Mouse (Mus musculus) forelimb bud, embryonic 11.5 days (tissue): ENCODE measurements around the gene Gm49352.
"Not testable (repeated sequence)": the region's sequence is repeated elsewhere in the genome, so short reads cannot be mapped to it uniquely, and the experiment has no call there.

ENCODE experiments used
- DNase-seq: peaks from one replicate; pipeline ENCODE4 v3.0.0-alpha.2; 2012; ENCODE audit warnings: low read depth, low spot score

Gm49352 gene

DNA sequence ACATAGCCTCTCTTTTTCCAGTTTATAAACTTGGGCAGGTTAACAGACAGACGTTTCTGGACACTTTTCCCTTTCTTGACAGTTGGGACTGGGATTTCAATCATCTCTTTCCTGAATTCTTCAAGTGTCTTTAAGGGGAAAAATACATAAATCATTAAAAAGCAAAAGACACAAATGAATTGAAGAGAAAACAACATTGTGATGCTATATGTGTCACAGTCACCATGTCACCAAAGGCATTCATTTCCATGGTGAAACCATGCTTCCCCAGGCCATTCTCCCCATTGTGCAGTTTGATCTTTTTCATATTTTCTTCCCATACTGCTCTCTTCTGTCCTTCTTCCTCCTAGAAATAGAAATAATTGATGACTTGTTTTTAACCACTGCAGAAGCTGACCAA lies at the start of gene Gm49352:
Gene Gm49352 (minus strand): TSS at position 101 of the 400 bp plus-strand sequence.
- not testable (repeated sequence) for DNase-seq

DNA sequence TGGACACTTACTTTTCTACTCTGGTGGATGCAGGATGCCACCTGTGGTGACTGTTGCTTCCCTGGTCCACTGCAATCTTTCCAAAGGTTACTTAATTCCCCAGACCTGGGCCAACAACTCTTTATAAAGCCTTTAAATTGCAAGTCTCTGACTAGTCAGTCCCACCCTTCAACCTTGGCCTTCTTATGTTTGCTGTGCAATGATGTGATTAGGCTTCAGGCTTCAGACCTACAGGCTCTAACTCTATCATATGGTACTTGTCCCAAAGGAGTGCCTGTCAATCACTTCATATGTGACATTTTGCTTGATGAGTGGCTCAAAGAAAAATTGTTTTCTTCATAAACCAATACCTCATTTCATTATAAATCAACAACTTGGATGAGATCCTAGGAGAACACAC lies 2.1 kb upstream of the Gm49352 start, which contains the start of gene Cts3:
Gene Cts3 (minus strand): TSS at position 101 of the 400 bp plus-strand sequence.
- no peak for DNase-seq

DNA sequence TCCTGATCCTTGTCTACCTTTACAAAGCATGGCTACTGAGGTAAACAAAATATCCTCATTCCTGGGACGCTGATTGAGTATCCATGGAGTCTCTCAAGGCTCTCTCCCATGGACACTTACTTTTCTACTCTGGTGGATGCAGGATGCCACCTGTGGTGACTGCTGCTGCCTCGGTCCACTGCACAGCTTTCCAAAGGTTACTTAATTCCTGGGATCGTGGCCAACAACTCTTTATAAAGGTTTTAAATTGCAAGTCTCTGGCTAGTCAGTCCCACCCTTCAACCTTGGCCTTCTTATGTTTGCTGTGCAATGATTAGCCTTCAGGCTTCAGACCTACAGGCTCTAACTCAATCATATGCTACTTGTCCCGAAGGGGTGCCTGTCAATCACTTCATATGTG lies 26.3 kb downstream of the Gm49352 start, which contains the start of gene Ctsm:
Gene Ctsm (minus strand): TSS at position 209 of the 400 bp plus-strand sequence.
- DNase-seq = no peak
